Mouse (Mus musculus) c-Kit-positive CD71-positive TER-119-negative erythroid progenitor cells, embryonic 14.5 days (primary cell): ENCODE data around the gene F3.

Experiments used
- DNase-seq: peaks from one replicate; pipeline ENCODE4 v3.0.0-alpha.2; 2013; ENCODE audit warnings: low read depth

Gene F3

DNA sequence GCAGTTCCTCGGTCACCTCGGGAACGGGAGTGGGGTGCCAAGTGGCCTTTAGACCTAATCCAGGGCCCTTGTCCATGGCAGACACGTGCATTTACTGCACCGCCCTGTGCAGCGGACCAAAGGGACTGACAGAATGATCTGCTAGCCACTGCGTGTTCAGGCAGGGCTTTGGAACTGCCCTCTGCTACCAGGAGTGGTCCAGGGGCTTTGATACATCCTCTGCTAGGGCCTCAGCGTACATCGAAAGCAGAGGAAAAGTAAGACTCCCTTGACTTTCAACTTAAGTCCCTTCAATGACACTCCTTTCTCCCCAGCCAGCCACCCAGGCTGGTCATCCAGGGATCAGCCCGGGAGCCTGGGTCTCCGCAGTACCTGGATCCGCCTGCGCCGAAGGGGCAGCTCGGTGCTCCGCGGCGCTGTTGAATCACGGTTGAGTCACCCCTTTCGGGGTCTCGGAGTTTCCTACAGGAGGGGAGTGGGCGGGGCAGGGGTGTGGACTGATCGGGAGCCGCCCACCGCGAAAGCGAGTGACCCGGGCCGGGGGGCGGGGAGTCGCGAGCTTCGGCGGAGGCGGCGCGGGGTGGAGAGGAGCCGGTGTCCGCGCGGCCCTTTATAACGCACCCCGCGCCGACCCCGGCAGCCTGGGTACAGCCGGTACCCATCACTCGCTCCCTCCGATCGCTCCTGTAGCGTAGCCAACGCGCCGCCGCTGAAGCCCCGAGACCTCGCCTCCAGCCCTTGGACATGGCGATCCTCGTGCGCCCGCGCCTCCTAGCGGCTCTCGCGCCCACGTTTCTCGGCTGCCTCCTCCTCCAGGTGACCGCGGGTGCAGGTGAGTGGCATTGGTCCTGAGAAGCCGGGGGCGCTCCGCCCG is at the start of gene F3:
Gene F3, plus strand, starts transcription at position 567 of the 874 bp plus-strand sequence.
- DNase-seq: no peak

DNA sequence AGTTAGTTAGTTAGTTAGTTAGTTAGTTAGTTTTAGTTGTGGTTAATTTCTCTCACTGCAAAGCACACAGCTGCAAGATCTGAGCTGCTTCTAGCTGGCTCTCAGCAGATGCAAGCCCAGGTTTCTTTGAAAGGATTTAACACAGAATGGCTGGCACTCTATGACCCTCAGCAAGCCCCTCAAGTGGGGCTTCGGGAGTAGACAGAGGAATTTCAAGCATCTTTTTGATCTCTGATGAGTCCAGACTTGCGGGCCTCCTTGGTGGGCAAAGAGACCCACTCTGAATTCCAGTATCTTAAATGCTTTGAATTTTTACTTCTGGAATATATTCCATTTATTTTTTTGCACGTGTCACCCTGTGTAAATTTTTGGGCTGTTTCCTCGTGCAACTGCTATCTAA is 44.4 kb upstream of the F3 start:
- no peak for DNase-seq

DNA sequence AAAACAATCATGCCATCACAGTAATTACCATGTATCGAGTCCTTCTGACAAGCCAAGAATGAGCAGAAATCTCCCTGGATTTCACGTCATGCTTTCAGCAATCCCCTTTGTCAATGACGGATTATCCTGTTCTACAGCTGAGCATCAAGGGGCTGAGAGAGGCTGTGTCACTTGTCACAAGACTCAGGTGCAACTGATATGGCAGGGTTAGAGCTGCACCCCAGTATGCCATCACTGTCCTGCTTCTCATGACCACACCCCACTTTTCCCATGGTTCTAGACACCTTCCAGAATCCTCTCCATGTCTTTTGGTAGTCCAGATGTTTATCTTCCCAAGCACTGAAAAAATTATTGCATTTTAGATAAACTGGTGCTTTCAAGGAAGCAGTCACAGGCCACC is 43.9 kb upstream of the F3 start:
- no peak for DNase-seq

DNA sequence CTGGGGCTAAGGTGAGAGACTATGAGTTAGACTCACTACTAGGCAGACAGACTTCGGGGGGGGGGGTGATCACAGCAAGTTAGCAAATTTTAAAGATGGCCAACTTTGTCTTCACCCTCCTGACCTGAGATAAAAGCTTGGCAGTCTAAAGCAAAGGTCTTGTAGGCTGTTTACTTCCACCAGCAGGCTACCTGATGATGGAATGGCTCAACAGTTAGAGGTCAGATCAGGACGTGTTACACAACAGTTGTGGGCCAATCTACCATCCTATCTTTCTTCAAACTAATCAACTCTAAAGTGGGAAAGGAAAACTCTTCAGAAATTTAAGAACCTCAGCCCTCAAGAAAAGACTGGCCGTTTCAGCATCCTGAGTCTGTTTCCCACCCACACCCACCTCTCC is 43.1 kb upstream of the F3 start:
- no peak for DNase-seq

DNA sequence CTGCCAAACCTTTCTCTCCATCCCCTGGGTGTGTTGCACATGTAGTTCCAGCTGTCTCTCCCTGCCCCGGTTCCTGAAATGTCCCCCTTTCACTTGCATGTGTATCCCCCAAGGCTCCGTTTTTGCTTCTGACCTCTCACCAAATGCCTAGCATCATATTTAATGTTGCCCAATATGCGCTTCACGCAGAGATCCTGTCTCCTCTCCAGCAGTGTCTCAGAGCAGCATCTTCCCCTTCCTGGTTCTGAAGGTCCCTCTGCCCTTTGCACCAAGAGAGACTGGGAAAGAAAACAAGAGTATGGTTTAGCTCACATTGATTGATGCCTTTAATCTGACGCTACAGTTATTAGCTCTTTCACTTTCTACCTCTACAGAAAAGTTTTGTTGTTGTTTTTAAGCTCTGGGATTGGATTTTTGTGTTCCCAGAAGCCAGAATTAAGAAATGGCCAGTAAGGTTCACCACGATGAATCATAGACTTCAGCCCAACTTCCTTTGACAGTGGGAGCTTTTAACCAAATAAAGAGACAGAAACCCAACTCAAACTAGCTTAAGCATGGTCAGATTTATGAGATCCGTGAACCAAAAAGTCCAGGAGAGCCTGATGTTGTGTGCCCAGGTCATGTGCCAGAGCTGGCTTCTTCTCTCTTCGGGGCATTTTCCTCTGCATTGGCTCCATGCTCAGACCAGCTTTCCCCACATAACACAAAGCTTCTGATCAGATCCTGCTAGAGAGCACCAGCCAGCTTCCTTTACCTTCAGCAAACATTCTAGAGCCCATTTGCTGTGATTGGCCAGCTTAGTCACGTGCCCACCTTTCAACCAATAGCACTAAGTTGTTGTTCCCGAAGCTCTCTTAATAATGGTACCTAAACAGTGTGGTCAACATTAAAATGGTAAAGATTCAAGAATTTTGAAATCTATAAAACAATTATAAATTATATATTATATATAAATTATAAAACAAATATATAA is 40.6 kb upstream of the F3 start:
- DNase-seq: no peak

DNA sequence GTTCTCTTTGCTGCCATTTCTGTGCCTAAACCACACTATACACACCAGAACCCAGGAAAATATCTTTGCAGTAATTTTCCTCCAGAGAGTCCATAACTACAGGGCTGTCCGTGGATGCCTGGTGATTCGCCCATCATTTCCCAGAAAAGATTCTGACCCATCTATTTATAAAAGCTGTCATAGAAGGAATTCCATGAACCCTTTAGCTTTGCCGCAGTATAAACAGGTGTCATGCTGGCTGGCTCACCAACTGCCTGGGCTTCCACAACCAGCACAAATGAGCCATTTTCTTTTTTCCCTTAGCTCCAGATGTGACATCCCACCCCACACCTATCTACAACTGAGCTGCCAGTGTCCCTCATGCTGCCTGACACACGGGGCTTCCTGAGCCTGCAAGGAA is 38.8 kb upstream of the F3 start:
- DNase-seq: no peak

DNA sequence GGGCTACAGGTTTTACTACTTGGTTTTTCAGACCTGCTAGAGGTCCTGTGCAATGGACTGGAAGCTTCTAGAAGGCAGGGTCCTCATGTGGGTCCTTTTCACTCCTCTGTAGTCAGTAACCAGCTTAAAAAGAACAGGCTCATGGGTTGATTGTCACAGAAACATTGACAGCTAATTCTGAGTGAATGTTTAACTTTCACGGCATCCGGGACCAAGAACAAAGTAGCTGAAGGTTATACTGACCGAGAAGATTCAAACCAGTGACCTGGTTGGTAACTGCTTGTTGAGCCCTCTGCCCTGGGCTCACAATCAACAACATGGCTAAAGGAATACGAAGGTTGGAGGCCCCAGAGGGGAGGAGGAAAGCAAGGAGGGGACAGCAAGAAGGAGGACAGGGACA is 38.4 kb upstream of the F3 start:
- no peak for DNase-seq

DNA sequence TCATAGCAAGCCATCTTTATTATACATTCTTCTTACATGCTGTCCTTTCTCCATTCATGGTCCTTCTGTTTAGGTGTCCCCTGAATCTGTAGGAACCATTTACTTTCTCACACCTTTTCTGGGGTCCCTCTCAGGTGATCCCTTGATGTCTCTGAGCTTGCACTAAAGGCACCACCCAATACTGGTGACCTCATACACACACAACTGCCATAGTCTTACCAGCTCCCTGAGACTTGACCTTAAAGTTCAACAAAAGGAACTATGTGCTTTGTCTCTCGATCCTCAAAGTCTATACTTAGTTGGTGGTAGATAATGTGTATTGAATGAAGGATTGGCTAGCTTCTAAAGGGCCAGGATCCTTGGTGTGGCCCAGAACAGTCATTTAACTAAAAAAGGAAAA is 37.4 kb upstream of the F3 start:
- no peak for DNase-seq

DNA sequence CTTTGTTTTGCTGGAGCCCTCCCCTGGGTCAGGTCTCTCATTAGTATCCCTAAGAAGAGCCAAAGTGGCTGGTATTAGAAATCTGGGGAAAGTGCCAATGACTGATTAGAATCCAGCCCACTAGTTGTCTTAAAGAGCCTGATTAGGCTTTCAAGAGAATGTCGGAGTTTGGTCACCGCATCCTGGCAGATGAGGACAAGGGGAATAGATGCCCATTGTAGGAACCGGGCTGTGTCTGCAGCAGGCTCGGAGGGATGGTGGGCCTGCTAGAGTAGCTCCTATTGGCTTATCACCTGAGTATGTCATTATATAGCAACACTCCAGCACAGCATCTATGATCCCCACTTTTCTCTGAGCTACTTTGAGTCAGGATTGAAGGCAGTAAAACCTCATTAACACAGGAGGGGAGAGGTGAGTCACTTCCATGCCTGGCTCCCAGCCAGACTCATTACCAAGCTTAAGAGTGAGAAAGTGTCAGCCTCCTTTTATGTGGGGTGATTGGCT is 36.9 kb upstream of the F3 start:
- DNase-seq: no peak

DNA sequence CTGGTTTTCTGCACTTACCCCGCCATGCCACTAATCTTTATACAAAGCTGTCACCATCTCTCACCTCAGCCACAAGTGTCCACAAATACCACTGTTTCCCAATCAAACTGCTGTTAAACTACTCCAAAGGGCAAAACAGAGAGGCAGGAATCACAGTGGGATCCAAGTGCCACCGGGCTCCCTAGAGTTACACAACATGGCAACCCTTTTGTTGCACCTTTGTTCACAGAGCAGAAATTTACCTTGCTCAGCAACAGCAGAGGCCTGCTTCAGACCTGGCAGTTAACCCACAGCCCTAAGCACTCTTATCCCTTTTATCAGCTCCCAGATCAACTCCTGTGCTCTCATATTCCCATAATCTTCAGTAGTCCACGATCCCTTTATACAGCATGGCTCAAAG is 35.6 kb upstream of the F3 start:
- no peak for DNase-seq

DNA sequence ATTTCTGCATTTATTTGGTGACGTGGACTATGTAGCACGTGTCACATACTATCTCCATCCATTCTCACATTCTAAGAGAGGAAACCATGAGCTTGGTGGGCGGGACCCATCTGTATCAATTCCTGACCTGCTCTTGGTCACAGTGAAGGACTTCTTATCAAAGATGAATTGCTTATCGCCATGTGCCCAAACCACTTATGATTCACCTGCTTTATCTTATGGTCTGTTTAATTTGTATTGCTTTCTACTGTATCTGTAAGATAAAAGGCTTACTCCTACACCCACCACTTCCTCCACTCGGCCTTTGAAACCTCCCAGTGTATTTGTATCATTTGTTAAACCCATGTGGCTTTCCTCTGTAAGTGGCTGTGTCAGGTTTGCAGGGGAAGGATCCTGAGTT is 34.3 kb upstream of the F3 start:
- DNase-seq: no peak

DNA sequence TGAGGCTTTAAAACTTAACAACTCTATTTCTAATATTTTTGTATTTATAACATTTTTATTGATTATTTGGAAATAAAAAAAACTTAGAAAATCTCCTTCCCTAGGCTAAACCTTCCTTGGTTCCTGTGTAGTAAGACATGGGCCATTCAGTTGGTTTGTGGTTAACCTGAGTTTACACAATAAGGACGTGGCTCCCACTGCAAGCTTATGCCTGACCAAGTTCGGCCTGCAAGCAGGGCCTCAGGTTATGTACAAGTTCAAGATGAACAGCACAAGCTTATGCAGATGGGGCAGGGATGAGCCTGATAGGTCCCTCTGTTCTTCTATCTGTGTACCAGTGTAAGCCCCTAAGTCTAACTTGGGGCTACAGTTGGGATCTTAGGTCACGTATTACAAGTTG is 33.6 kb upstream of the F3 start:
- no peak for DNase-seq

DNA sequence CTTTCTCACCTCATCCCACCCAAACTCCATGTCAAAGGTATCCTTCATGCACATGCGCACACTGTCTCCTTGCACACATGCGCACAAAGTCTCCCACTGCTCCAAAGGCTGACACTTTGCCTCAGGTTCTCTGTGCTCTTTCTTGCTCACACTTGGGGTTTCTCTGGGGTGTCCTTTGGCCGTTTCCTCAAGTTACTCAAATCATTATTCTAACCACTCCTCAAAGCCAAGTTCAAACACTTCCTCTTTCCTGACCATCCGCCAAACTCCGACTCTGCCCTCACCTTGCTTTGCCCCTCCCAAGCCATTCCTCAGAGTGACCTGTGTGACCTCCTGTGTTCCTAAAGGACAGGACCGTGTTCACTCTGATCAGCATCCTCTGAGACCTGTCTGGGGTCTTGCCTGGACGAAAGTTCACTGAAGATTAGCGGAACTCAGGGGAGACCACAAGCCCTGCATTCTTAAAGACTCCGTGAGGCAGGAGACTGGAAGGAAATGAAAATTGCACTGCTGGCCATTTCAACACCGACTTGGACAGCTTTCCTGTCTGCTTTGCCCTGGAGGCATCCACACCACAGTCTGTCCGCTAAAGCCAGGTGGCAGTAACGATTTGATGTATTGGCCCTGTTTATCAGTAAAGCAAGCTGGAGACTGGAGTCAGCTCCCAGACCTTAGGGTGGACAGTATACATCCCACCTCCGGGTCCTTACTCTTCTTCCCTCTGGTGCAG is 30.2 kb upstream of the F3 start:
- DNase-seq: no peak

DNA sequence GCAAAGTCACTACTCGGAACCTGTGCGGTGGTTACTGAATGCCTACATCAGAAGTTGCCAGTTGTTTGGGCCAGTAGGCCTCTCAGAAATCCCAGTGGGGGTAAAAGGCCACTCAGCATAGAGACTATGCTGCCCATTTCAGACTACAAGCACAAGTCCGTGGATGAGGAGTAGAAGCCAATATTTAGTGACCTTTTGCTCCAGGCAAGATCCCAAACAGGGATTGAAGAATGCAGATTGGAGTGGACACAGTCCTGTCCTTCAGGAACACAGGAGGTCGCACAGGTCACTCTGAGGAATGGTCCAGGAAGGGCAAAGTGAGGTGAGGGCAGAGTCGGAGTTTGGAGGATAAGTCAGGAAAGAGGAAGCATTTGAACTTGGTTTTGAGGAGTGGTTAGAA is 29.6 kb upstream of the F3 start:
- no peak for DNase-seq

DNA sequence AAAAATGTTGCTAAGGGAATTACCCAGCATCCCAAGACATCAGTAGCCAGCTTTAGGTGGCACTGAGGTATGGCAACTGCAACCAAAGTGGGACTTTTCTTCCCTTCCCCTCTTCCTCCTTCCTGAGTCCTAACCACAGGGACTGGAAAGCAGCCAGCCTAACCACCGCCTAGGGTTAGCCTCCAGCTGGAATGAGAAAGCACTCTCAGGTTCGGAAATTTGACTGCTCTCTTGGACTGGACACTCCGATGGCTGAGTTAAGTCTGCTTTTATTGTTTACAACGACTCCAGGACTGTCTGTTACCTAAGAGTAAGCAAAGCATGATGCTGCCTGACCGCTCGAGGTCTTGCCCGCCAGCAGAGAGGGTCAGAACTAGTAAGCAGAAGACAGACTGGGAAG is 26.2 kb upstream of the F3 start:
- no peak for DNase-seq

DNA sequence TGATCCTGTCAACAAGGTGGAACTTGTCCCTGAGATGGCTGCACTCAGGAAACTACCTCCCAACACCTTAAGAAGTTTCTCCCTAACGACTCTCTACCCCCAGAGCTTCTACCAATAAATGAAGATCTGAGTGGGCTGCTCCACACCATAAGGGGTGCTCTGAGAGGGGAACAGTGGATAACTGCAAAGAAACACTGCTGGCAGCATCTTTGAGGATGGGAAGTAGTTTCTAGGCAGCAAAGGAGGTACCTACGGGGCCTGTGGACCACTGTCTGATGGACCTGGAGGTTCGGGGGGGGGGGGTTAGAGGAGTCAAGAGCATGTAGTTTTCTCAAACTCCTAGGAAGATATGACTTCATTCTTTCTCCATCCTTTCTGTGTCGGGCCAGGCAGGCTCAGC is 23.9 kb upstream of the F3 start:
- DNase-seq: no peak

DNA sequence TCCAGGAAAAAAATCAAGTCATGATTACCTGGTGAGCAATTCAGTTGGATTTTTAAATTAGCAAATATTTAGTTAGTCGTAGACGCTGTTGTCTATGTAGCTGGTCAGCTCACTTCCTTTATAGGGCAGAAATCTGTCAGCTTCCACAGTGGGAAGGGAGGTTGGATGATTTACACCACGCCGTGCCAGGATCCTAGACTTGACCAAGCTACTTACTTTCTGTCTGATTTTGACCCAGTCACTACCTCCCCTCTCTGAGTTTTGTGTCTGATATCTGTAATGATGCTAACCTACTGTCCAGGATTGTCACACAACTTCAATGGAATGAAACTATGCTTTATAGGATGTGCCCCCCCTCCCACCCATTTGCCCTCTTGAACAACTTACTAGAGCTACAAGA is 23.5 kb upstream of the F3 start:
- no peak for DNase-seq

DNA sequence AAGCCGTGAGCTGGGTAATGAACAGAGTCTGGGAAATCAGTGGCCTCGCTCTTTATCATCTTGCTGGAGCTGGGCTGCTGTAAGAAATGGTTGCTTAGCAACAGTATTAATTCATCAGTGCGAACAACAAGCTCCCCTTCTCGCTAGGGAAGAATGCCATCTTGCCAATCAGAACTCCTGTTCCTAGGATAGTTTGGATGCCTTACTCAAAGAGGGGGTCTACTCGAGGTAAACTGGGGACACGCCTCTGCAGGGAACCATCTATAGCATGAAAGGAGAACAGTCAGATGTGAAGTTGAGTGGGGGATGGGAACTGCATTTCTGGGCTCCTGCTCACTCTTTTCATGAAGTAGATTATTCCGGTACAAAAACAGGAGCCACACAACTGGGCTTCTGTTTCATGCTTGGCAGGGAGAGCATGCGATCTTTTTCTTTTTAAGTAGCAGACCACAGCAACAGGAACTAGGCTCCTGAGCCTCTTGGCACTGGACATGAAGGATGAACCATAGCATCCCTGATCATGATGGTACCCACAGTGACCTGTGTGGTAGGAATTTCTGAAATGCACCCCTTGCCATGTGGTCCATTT is 22.9 kb upstream of the F3 start:
- no peak for DNase-seq

DNA sequence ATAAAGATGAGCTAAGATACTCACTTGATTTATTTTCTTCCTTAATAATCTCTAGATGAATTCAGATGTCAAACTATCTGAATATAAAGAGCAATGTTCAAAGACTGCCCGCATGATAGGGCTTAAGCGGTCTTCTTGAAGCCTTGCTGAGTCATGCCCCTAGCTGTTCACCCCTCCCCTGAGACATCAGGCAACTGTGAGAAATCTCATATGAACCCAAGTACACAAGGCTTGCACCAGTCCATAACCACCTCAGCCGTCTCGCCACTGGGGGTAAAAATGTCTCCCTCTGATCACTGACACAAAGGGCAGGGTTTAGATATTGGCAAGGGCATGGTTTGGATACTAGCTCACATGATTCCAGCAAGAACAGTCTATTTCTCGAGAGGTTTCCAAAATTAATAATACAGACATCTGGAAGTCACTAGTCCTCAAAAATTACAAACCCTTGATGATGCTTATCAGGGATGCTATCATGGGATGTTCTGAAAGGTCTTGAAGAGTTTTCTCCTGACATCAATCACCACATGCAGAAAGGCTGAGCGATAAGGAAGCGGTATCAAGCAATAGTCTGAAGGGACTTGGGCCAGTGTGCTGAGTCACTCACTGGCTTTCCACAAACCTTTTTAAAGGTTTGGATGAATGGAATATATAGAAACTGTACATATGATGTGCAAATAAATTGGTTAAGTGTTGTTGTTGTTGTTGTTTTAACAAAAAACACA is 20.0 kb upstream of the F3 start:
- DNase-seq: no peak

DNA sequence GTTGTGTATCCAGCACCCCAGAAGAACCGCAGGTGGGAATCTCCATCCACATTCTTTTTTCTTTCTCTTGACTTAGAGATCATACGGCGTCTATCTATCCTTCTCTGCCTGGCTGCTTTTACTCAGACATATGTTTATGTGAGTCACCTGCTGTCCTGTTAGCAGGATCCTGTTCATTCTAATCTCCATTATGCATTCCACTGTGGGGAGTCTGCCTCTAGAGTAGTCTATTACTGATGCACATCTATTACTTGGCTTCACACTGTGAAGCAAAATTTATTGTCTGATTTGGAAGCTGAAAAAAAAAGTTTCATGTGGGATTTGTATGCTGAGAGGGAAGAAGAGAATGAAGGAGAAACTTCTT is 19.5 kb upstream of the F3 start:
- DNase-seq: no peak

DNA sequence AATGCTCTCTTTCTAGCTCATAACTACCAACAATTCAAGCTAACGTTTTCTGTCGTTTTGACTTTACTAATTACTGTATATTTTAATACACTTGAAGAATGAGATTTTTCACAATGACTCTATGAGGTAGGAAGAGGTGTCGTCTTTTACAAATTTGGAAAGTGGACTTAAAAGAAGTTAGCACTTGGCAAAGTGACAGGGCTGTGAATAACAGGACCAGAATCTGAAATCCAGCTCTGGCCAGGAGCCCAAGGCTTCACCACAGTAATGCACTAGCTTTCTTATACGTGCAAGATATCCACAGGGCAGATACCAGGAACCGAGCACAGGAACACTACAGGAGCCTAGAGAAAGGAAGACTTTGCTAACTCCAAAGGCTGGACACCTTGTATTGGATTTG is 17.2 kb upstream of the F3 start:
- no peak for DNase-seq
